Mouse (Mus musculus) heart, adult 2 months (tissue): ENCODE measurements at regions not wholly inside any gene's neighbourhood (a gene's known extent, or its start where the extent isn't known, plus 50 kb on each side); places are given as distances from the start of the nearest gene placed in this dataset.

Source experiments
- DNase-seq, 2 experiments: peaks; one replicate each; pipeline ENCODE4 v3.0.0; 2021
- H3K27ac ChIP-seq: fragments of 200-600 bp; 2 replicates; pipeline ENCODE4 v1.8.1; 2022
- H3K27me3 ChIP-seq: fragments of 200-500 bp; 2 replicates; pipeline ENCODE4 v1.6.1; 2012; ENCODE audit warnings: mild to moderate bottlenecking, low read length, inconsistent platforms, mixed read lengths; ENCODE audit not compliant: control insufficient read depth, insufficient read depth
- H3K36me3 ChIP-seq: fragments of 200-500 bp; 2 replicates; pipeline ENCODE4 v1.6.1; 2012; ENCODE audit warnings: low read length, inconsistent platforms; ENCODE audit not compliant: control insufficient read depth, insufficient read depth
- H3K4me1 ChIP-seq: fragments of 200-500 bp; 2 replicates; pipeline ENCODE4 v1.6.1; 2011; ENCODE audit warnings: low read length; ENCODE audit not compliant: control insufficient read depth, insufficient read depth
- H3K4me3 ChIP-seq: fragments of 200-600 bp; 2 replicates; pipeline ENCODE4 v1.8.1; 2022
- H3K79me2 ChIP-seq: fragments of 200-500 bp; replicated peaks from 2 replicates; pipeline ENCODE4 v1.6.1; 2012; ENCODE audit warnings: mild to moderate bottlenecking, inconsistent platforms, low read length, moderate library complexity, mixed read lengths; ENCODE audit not compliant: control insufficient read depth, insufficient read depth
- H3K9ac ChIP-seq: fragments of 200-500 bp; 2 replicates; pipeline ENCODE4 v1.6.1; 2012; ENCODE audit warnings: low read depth, mild to moderate bottlenecking, control low read depth, inconsistent platforms, low read length, mixed read lengths
- CTCF ChIP-seq: fragments of 200-600 bp; IDR thresholded peaks from 2 replicates; pipeline ENCODE4 v1.8.1; 2022; ENCODE audit warnings: antibody characterized with exemption, mild to moderate bottlenecking, moderate library complexity
- EP300 ChIP-seq: fragments of 200-500 bp; IDR thresholded peaks from 2 replicates; pipeline ENCODE4 v1.6.1; 2011; ENCODE audit warnings: low read depth, low read length, control low read depth; ENCODE audit not compliant: insufficient read depth
- POLR2A ChIP-seq: fragments of 200-500 bp; IDR thresholded peaks from 2 replicates; pipeline ENCODE4 v1.6.1; 2011; ENCODE audit warnings: mild to moderate bottlenecking, low read depth, low read length, control low read depth; ENCODE audit not compliant: insufficient read depth
- whole genome bisulfite sequencing: fragments of 180-500 bp; shearing (Covaris S2); methylation state at CpG from one replicate; pipeline ENCODE4 v1.1.7; 2018; 5-methylcytosine and 5-hydroxymethylcytosine counted together
- intact Hi-C: fragments of 180-260 bp; cut with DNase I; formaldehyde crosslinking; loops from one replicate; pipeline ENCODE4 v1.15.1; 2025

GRCm38 (mm10) chr14:76255971-76256370, 145.3 kb downstream of the Nufip1 start:
- DNase-seq, result no peak
- Histone ChIP-seq H3K36me3 (no peaks in the 10 kb centered on the region), H3K4me3 (no peak overlapping the region), H3K27me3 (no peaks in the 10 kb centered on the region), H3K4me1 (no peaks in the 10 kb centered on the region), H3K79me2 (no peaks in the 10 kb centered on the region), H3K9ac (no peak overlapping the region), H3K27ac (no peak overlapping the region)
- WGBS, result 96% methylated on average over 11 of the region's 11 CpGs
- intact Hi-C loops, result no loop called here
- TF ChIP-seq CTCF (no peak), POLR2A (no peak), EP300 (no peak)

DNA sequence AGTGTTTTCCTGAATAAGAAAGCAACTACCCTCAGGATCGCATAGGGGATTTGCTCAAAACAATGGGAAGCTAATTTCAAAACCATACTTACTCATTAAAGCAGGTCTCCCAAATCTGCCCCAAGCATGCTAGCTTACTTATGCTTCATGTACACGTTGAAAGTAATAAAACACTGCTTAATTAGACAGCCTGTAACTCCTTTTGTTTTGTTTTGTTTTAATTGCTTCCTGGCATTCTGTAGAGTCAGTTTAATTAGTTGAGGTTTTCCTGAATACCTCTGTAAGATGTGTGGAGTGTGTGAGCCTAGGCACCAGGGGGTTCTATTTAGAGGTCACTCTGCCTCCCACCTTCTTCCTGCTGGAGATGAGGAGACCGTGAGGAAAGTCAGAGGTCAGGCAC, 147.9 kb downstream of the Nufip1 start:
- TF ChIP-seq CTCF, result no peak
- TF ChIP-seq POLR2A, result no peak
- no peak for TF ChIP-seq EP300
- Histone ChIP-seq H3K27ac (no peak overlapping the region), H3K36me3 (no peaks in the 10 kb centered on the region), H3K4me3 (no peak overlapping the region), H3K9ac (no peak overlapping the region), H3K79me2 (no peaks in the 10 kb centered on the region), H3K27me3 (no peaks in the 10 kb centered on the region), H3K4me1 (no peaks in the 10 kb centered on the region)
- intact Hi-C loops, result no loop called here
- 48% methylated on average over 3 of the region's 3 CpGs for WGBS
- DNase-seq, result no peak

GRCm38 (mm10) chr14:76260628-76261293, 150.1 kb downstream of the Nufip1 start:
- 70% methylated on average over 5 of the region's 5 CpGs for WGBS
- DNase-seq, result no peak

DNA sequence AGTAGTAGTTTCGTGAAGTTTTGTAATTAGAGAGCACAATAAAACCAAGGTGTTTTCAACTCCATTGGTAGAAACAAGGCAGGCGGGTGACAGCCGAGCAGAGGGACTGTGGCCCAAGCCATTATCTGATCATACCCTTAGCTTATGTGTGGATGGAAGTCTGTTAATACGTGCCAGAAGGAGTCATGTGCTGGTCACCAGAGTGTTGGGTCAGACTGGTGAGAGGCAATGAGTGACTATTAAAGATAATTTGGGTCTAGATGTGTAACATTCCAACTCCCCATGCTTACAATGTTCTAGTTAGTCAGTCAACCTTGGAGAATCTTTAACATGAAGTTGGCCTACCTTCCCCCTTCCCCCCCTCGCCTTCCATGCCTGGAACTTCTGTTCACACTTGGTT, 151.1 kb upstream of the Tsc22d1 start:
- no peak for DNase-seq
- WGBS, result 88% methylated on average over 5 of the region's 5 CpGs
- no peaks in the 10 kb centered on the region for H3K27me3 ChIP-seq
- H3K27ac ChIP-seq, result no peak overlapping the region
- TF ChIP-seq POLR2A, result no peak
- no peak for TF ChIP-seq CTCF
- TF ChIP-seq EP300, result no peak
- H3K4me1 ChIP-seq, result no peaks in the 10 kb centered on the region
- intact Hi-C loops, result no loop called here
- H3K36me3 ChIP-seq, result no peaks in the 10 kb centered on the region
- no peak overlapping the region for H3K9ac ChIP-seq
- no peak overlapping the region for H3K4me3 ChIP-seq
- no peaks in the 10 kb centered on the region for H3K79me2 ChIP-seq

More at GRCm38 (mm10) chr14:76260628-76261293, 150.1 kb downstream of the Nufip1 start:
- H3K27ac ChIP-seq, result no peak overlapping the region
- H3K4me3 ChIP-seq, result no peak overlapping the region
- no peak overlapping the region for H3K9ac ChIP-seq
- TF ChIP-seq POLR2A (no peak), CTCF (no peak), EP300 (no peak)
- no peaks in the 10 kb centered on the region for H3K4me1 ChIP-seq
- intact Hi-C loops, result no loop called here
- no peaks in the 10 kb centered on the region for H3K36me3 ChIP-seq
- H3K27me3 ChIP-seq, result no peaks in the 10 kb centered on the region
- no peaks in the 10 kb centered on the region for H3K79me2 ChIP-seq

DNA sequence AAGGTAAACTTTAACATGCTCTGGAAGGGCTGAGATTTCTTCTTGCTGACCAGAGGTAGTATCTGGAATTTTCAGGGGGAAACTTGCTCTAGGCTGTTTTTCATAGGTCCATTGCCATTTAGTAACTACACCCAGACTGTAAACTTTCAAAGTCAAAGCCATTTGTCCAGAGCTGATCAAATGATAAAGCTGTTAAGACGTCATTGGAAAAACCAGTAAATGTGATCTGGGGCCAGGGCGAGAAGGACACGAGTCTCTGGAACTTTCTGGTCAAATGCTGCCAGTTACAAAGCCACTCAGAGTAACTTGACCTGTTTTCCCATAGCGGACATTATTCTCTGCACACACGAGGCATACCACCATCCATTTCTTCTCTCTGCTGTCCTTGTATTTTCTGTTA, 148.9 kb upstream of the Tsc22d1 start:
- TF ChIP-seq CTCF (no peak), POLR2A (no peak), EP300 (no peak)
- intact Hi-C loops, result no loop called here
- WGBS, result 89% methylated on average over 5 of the region's 5 CpGs

DNA sequence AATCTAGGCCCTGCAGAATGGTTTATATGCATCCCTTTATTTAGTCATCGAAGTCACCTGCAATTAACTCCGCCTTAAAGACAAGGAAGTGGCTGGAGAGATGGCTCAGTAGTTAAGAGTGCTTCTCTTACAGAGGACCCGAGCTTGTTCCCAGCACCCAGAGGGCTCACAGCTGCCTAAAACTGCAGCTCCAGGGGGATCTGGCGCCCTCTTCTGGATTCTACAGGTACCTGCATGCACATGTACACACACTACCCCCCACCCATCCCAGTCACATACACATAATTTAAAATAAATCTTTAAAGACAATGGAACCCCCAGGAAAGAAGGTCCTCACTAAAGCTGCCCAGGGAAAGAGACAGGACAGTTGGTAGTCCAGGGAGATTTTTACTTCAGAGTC, 148.5 kb upstream of the Tsc22d1 start:
- Histone ChIP-seq H3K4me3 (no peak overlapping the region), H3K9ac (no peak overlapping the region), H3K4me1 (no peaks in the 10 kb centered on the region), H3K79me2 (no peaks in the 10 kb centered on the region), H3K36me3 (no peaks in the 10 kb centered on the region), H3K27me3 (no peaks in the 10 kb centered on the region), H3K27ac (no peak overlapping the region)
- WGBS, result 83% methylated on average over 4 of the region's 4 CpGs
- no peak for TF ChIP-seq POLR2A
- TF ChIP-seq CTCF, result no peak
- TF ChIP-seq EP300, result no peak
- intact Hi-C loops, result no loop called here
- no peak for DNase-seq

More for the DNA sequence above, 148.9 kb upstream of the Tsc22d1 start:
- Histone ChIP-seq H3K79me2 (no peaks in the 10 kb centered on the region), H3K4me1 (no peaks in the 10 kb centered on the region), H3K27ac (no peak overlapping the region), H3K9ac (no peak overlapping the region), H3K36me3 (no peaks in the 10 kb centered on the region), H3K27me3 (no peaks in the 10 kb centered on the region), H3K4me3 (no peak overlapping the region)
- no peak for DNase-seq
